Mouse (Mus musculus): Measurements from ENCODE around the gene Etnk1. TPM values are rescaled to one million over a fixed set of nuclear protein-coding genes. Genes with fewer than 3 reads are reported as not detected.

Gene Etnk1
- polyA plus RNA-seq, 1 experiment from 2014 or later: 16.3 TPM

GRCm38 (mm10) chr6:143279222-143279621 lies 112.2 kb downstream of the Etnk1 start:
- Histone ChIP-seq H3K27ac (ENCODE audit: low read length) (no peak overlapping the region), H3K9ac (ENCODE audit: low read length) (no peak overlapping the region), H3K27me3 (ENCODE audit: control insufficient read depth, insufficient read depth, low read length) (no peaks in the 10 kb centered on the region), H3K9me3 (replicated peaks; ENCODE audit: control insufficient read depth, low read length) (no peaks in the 10 kb centered on the region), H3K36me3 (ENCODE audit: control insufficient read depth, insufficient read depth, low read length) (no peaks in the 10 kb centered on the region), H3K4me1 (ENCODE audit: control insufficient read depth, insufficient read depth, low read length) (no peaks in the 10 kb centered on the region), H3K4me2 (ENCODE audit: low read depth, low read length) (no peak overlapping the region), H3K4me3 (replicated peaks; ENCODE audit: low read length) (no peak overlapping the region)
- 51% methylated on average over 3 of the region's 3 CpGs for WGBS
- ATAC-seq (ENCODE audit: insufficient read depth, low FRiP score): no peak

Other genes with a start within 250 kb of the Etnk1 start
- 1.1 TPM in 2 replicates for gene St8sia1, start 202.8 kb upstream of the Etnk1 start, polyA plus RNA-seq (2015; fragmentation: Nextera tagmentation; extraction: Ambion mirVana)
- 23.5 and 24.1 TPM in 2 replicates for gene C2cd5, start 67.1 kb upstream of the Etnk1 start, polyA plus RNA-seq (2015; fragmentation: Nextera tagmentation; extraction: Ambion mirVana)